Mouse (Mus musculus) stomach, postnatal 0 days (tissue): Measurements from ENCODE around the gene Gm13275.
"Not testable (repeated sequence)": the region's sequence is repeated elsewhere in the genome, so short reads cannot be mapped to it uniquely, and the experiment has no call there.

Source experiments
- CTCF ChIP-seq: IDR thresholded peaks from 2 replicates; pipeline ENCODE4 v1.5.1; 2016; ENCODE audit warnings: antibody characterized with exemption, low read depth, mild to moderate bottlenecking, moderate library complexity
- EP300 ChIP-seq: optimal IDR thresholded peaks from 2 replicates; pipeline ENCODE3; 2016; ENCODE audit warnings: antibody characterized with exemption

GRCm38 (mm10) chr4:88761776-88762175, 32.5 kb upstream of the Gm13275 start:
- TF ChIP-seq EP300: not testable (repeated sequence)
- TF ChIP-seq CTCF: peak; percentile 16; the same call in 1 of the 2 replicates
